1 mouse cellular context compared by ENCODE assay signal in genomic region chr7:132930850-132931559, GRCm38 (mm10).
TF ChIP-seq lines count a peak whose summit lies in the region.

Gene Zranb1 (plus strand): TSS chr7:132931142.

TF ChIP-seq in MEL, 35 proteins besides CTCF, POLR2A, EP300 and RAD21 (continued from another document):
- TF ChIP-seq SIN3A (IDR thresholded peaks at IDR 0.05; ENCODE audit: low read length) (peak; percentile 93), NELFE (IDR thresholded peaks at IDR 0.05; ENCODE audit: low read depth, low read length) (peak; percentile 93)
